Comparison of ENCODE assay signal across 8 mouse cellular contexts in the genomic region with DNA sequence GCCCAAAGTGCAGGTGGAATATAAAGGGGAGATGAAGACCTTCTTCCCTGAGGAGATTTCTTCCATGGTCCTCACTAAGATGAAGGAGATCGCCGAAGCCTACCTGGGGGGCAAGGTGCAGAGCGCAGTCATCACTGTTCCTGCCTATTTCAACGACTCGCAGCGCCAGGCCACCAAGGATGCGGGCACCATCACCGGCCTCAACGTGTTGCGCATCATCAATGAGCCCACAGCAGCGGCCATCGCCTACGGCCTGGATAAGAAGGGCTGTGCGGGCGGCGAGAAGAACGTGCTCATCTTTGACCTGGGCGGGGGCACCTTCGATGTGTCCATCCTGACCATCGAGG. TPM values are rescaled to one million over a fixed set of nuclear protein-coding genes. Genes with fewer than 3 reads are reported as not detected.
DNase-seq lines count a peak whose midpoint lies in the region; ATAC-seq lines count a peak whose summit lies in the region.

No protein-coding gene starts in this region.

- H3K4me2 ChIP-seq in lung, embryonic 15.5 days = peak overlapping the region; percentile 87
- H3K4me2 ChIP-seq in forebrain, embryonic 14.5 days (ENCODE audit: low read length) = peak overlapping the region; percentile 80
- H3K4me2 ChIP-seq in limb, embryonic 12.5 days = peak overlapping the region; percentile 84
- H3K4me2 ChIP-seq in neural tube, embryonic 15.5 days = peak overlapping the region; percentile 90

- H3K4me1 ChIP-seq in lung, embryonic 15.5 days = peaks cover 30% of the 10 kb centered on the region
- peaks cover 9% of the 10 kb centered on the region; the same call in 1 of the 2 replicates for H3K4me1 ChIP-seq in forebrain, embryonic 14.5 days (ENCODE audit: control insufficient read depth, insufficient read depth, low read length)
- peaks cover 29% of the 10 kb centered on the region for H3K4me1 ChIP-seq in limb, embryonic 12.5 days (replicated peaks)
- H3K4me1 ChIP-seq in neural tube, embryonic 15.5 days = peaks cover 29% of the 10 kb centered on the region

- no peaks in the 10 kb centered on the region for H3K9me3 ChIP-seq in lung, embryonic 15.5 days
- H3K9me3 ChIP-seq in forebrain, embryonic 14.5 days (replicated peaks; ENCODE audit: control insufficient read depth, low read length) = no peaks in the 10 kb centered on the region
- H3K9me3 ChIP-seq in limb, embryonic 12.5 days = no peaks in the 10 kb centered on the region
- H3K9me3 ChIP-seq in neural tube, embryonic 15.5 days (replicated peaks) = no peaks in the 10 kb centered on the region

- H3K27me3 ChIP-seq in lung, embryonic 15.5 days = peaks cover 33% of the 10 kb centered on the region
- H3K27me3 ChIP-seq in forebrain, embryonic 14.5 days (replicated peaks; ENCODE audit: control insufficient read depth, insufficient read depth, low read length) = peaks cover 40% of the 10 kb centered on the region
- H3K27me3 ChIP-seq in limb, embryonic 12.5 days = peaks cover 40% of the 10 kb centered on the region
- peaks cover 55% of the 10 kb centered on the region for H3K27me3 ChIP-seq in neural tube, embryonic 15.5 days (replicated peaks)

- WGBS in lung, embryonic 15.5 days = 9% methylated on average over 20 of the region's 20 CpGs
- WGBS in forebrain, embryonic 14.5 days = 8% methylated on average over 20 of the region's 20 CpGs
- WGBS in limb, embryonic 12.5 days = 6% methylated on average over 20 of the region's 20 CpGs
- 7% methylated on average over 20 of the region's 20 CpGs for WGBS in neural tube, embryonic 15.5 days

- no peaks in the 10 kb centered on the region for H3K36me3 ChIP-seq in lung, embryonic 15.5 days
- no peaks in the 10 kb centered on the region for H3K36me3 ChIP-seq in forebrain, embryonic 14.5 days (ENCODE audit: control insufficient read depth, insufficient read depth, low read length)
- H3K36me3 ChIP-seq in limb, embryonic 12.5 days = no peaks in the 10 kb centered on the region
- H3K36me3 ChIP-seq in neural tube, embryonic 15.5 days = no peaks in the 10 kb centered on the region

- no peak overlapping the region for H3K27ac ChIP-seq in lung, embryonic 15.5 days
- no peak overlapping the region for H3K27ac ChIP-seq in forebrain, embryonic 14.5 days (ENCODE audit: low read depth, low read length)
- no peak overlapping the region for H3K27ac ChIP-seq in limb, embryonic 12.5 days
- no peak overlapping the region for H3K27ac ChIP-seq in neural tube, embryonic 15.5 days (replicated peaks)

- ATAC-seq in lung, embryonic 15.5 days (ENCODE audit: borderline replicate concordance, extremely low read depth, low FRiP score, low TSS enrichment) = no peak
- no peak for ATAC-seq in forebrain, embryonic 14.5 days
- ATAC-seq in limb, embryonic 12.5 days (ENCODE audit: insufficient number of reproducible peaks, insufficient read depth, low FRiP score, low TSS enrichment, low read depth) = no peak
- ATAC-seq in neural tube, embryonic 15.5 days (ENCODE audit: low FRiP score) = no peak
- ATAC-seq in megakaryocyte progenitor cell, adult 5-6 weeks (replicated peaks; ENCODE audit: poor library complexity) = no peak

- peak overlapping the region; percentile 39; the same call in 1 of the 2 replicates for H3K9ac ChIP-seq in lung, embryonic 15.5 days
- H3K9ac ChIP-seq in forebrain, embryonic 14.5 days (ENCODE audit: low read length) = peak overlapping the region; percentile 40; the same call in 1 of the 2 replicates
- H3K9ac ChIP-seq in limb, embryonic 12.5 days (replicated peaks) = no peak overlapping the region
- peak overlapping the region; percentile 41; the same call in 1 of the 2 replicates for H3K9ac ChIP-seq in neural tube, embryonic 15.5 days (replicated peaks)

- peak; percentile 29 for DNase-seq in adrenal gland, postnatal 10 days
- DNase-seq in adrenal gland, postnatal 25 days = no peak
- DNase-seq in lung, postnatal 36 days = no peak
- DNase-seq in forebrain, embryonic 14.5 days (ENCODE audit: low spot score) = no peak

- peak overlapping the region; percentile 61 for H3K4me3 ChIP-seq in lung, embryonic 15.5 days
- peak overlapping the region; percentile 64 for H3K4me3 ChIP-seq in forebrain, embryonic 14.5 days (ENCODE audit: low read depth, low read length)
- H3K4me3 ChIP-seq in limb, embryonic 12.5 days (replicated peaks) = peak overlapping the region; percentile 65
- H3K4me3 ChIP-seq in neural tube, embryonic 15.5 days (replicated peaks) = peak overlapping the region; percentile 72

RNA-seq across cellular contexts. Expression of a gene that starts 0.8 kb away (rescaled TPM):
- total RNA-seq in adrenal gland, postnatal 10 days (2021) = 10 to 100 TPM; 16.7 to 18.6 TPM
- 25.6 and 26.3 TPM in 2 replicates for total RNA-seq in adrenal gland, postnatal 25 days (2021)
- 8.5 and 10.5 TPM in 2 replicates for polyA plus RNA-seq in lung, embryonic 15.5 days (2015; fragmentation: Nextera tagmentation; extraction: Ambion mirVana)
- 4.5 and 5.5 TPM in 2 replicates for polyA plus RNA-seq in forebrain, embryonic 14.5 days (2014; fragmentation: Nextera tagmentation; extraction: Ambion mirVana)
- polyA plus RNA-seq in limb, embryonic 12.5 days (2016; fragmentation: Nextera tagmentation; extraction: Ambion mirVana) = 5.2 and 6.4 TPM in 2 replicates
- 5.7 and 8.2 TPM in 2 replicates for polyA plus RNA-seq in neural tube, embryonic 15.5 days (2015; fragmentation: Nextera tagmentation; extraction: Ambion mirVana)
- 6.9 and 8.3 TPM in 2 replicates for total RNA-seq in megakaryocyte progenitor cell, adult 5-6 weeks (2015)
- 18.2 and 19.9 TPM in 2 replicates for total RNA-seq in megakaryocyte progenitor cell, adult 5-6 weeks (2017)

RNA-seq across cellular contexts. Expression of a gene that starts 12.5 kb away (rescaled TPM):
- under 1 TPM in 1 of 2 experiments, not detected in 1; 0.45 TPM for total RNA-seq in adrenal gland, postnatal 10 days (2021)
- 0.52 TPM in 1 of 2 replicates, not detected in the other for total RNA-seq in adrenal gland, postnatal 25 days (2021)
- 4.9 and 5.0 TPM in 2 replicates for polyA plus RNA-seq in lung, embryonic 15.5 days (2015; fragmentation: Nextera tagmentation; extraction: Ambion mirVana)
- polyA plus RNA-seq in forebrain, embryonic 14.5 days (2014; fragmentation: Nextera tagmentation; extraction: Ambion mirVana) = 0.77 and 1.2 TPM in 2 replicates
- 3.2 and 4.3 TPM in 2 replicates for polyA plus RNA-seq in limb, embryonic 12.5 days (2016; fragmentation: Nextera tagmentation; extraction: Ambion mirVana)
- 0.92 and 1.6 TPM in 2 replicates for polyA plus RNA-seq in neural tube, embryonic 15.5 days (2015; fragmentation: Nextera tagmentation; extraction: Ambion mirVana)
- total RNA-seq in megakaryocyte progenitor cell, adult 5-6 weeks (2015) = 0.39 and 0.72 TPM in 2 replicates
- total RNA-seq in megakaryocyte progenitor cell, adult 5-6 weeks (2017) = 0.24 TPM in 1 of 2 replicates, not detected in the other

RNA-seq across cellular contexts. Expression of a gene that starts 34.7 kb away (rescaled TPM):
- 1 to 10 TPM; 5.7 to 7.2 TPM for total RNA-seq in adrenal gland, postnatal 10 days (2021)
- total RNA-seq in adrenal gland, postnatal 25 days (2021) = 8.1 and 8.2 TPM in 2 replicates
- 9.6 and 10.8 TPM in 2 replicates for polyA plus RNA-seq in lung, embryonic 15.5 days (2015; fragmentation: Nextera tagmentation; extraction: Ambion mirVana)
- polyA plus RNA-seq in forebrain, embryonic 14.5 days (2014; fragmentation: Nextera tagmentation; extraction: Ambion mirVana) = 4.2 and 5.7 TPM in 2 replicates
- 11.8 and 12.2 TPM in 2 replicates for polyA plus RNA-seq in limb, embryonic 12.5 days (2016; fragmentation: Nextera tagmentation; extraction: Ambion mirVana)
- 3.3 and 4.4 TPM in 2 replicates for polyA plus RNA-seq in neural tube, embryonic 15.5 days (2015; fragmentation: Nextera tagmentation; extraction: Ambion mirVana)
- total RNA-seq in megakaryocyte progenitor cell, adult 5-6 weeks (2015) = 14.8 and 17.7 TPM in 2 replicates
- total RNA-seq in megakaryocyte progenitor cell, adult 5-6 weeks (2017) = 12.7 and 18.0 TPM in 2 replicates

RNA-seq across cellular contexts. Expression of a gene that starts 35.4 kb away (rescaled TPM):
- 10 to 100 TPM in 1 of 2 experiments, 1 to 10 TPM in 1; 8.7 to 15.9 TPM for total RNA-seq in adrenal gland, postnatal 10 days (2021)
- total RNA-seq in adrenal gland, postnatal 25 days (2021) = 8.7 and 12.9 TPM in 2 replicates
- 15.8 and 16.7 TPM in 2 replicates for polyA plus RNA-seq in lung, embryonic 15.5 days (2015; fragmentation: Nextera tagmentation; extraction: Ambion mirVana)
- 19.7 and 20.3 TPM in 2 replicates for polyA plus RNA-seq in forebrain, embryonic 14.5 days (2014; fragmentation: Nextera tagmentation; extraction: Ambion mirVana)
- polyA plus RNA-seq in limb, embryonic 12.5 days (2016; fragmentation: Nextera tagmentation; extraction: Ambion mirVana) = 19.4 and 21.7 TPM in 2 replicates
- polyA plus RNA-seq in neural tube, embryonic 15.5 days (2015; fragmentation: Nextera tagmentation; extraction: Ambion mirVana) = 13.1 and 15.2 TPM in 2 replicates
- total RNA-seq in megakaryocyte progenitor cell, adult 5-6 weeks (2015) = 31.1 and 39.7 TPM in 2 replicates
- 15.2 and 17.0 TPM in 2 replicates for total RNA-seq in megakaryocyte progenitor cell, adult 5-6 weeks (2017)
